Mouse (Mus musculus) heart, embryonic 16.5 days (tissue): ENCODE results near the gene Zcchc8. TPM values are rescaled to one million over a fixed set of nuclear protein-coding genes. Genes with fewer than 3 reads are reported as not detected.
"Not testable (repeated sequence)": the region's sequence is repeated elsewhere in the genome, so short reads cannot be mapped to it uniquely, and the experiment has no call there.

Experiments used
- ATAC-seq: fragments of 200-750 bp; cut with Nextera tagmentation; replicated peaks from 2 replicates; pipeline ENCODE4 v1.8.0; 2017; ENCODE audit warnings: moderate number of reproducible peaks; ENCODE audit not compliant: insufficient read depth, low FRiP score; ENCODE audit errors: extremely low read depth
- H3K27ac ChIP-seq: fragments of 300-500 bp; sonication (generic); 2 replicates; pipeline ENCODE4 v1.5.1; 2014; ENCODE audit warnings: mild to moderate bottlenecking, low read length, control low read depth, moderate library complexity
- H3K27me3 ChIP-seq: fragments of 300-500 bp; sonication (generic); 2 replicates; pipeline ENCODE4 v1.6.1; 2014; ENCODE audit warnings: low read length, mixed read lengths; ENCODE audit not compliant: control insufficient read depth, insufficient read depth
- H3K36me3 ChIP-seq: fragments of 300-500 bp; sonication (generic); 2 replicates; pipeline ENCODE4 v1.6.1; 2014; ENCODE audit not compliant: control insufficient read depth, insufficient read depth
- H3K4me1 ChIP-seq: fragments of 300-500 bp; sonication (generic); 2 replicates; pipeline ENCODE4 v1.6.1; 2014; ENCODE audit warnings: low read length, mixed read lengths; ENCODE audit not compliant: control insufficient read depth, insufficient read depth
- H3K4me2 ChIP-seq: fragments of 300-500 bp; sonication (generic); 2 replicates; pipeline ENCODE4 v1.6.1; 2014; ENCODE audit warnings: low read depth, mild to moderate bottlenecking, control low read depth, low read length
- H3K4me3 ChIP-seq: fragments of 300-500 bp; sonication (generic); 2 replicates; pipeline ENCODE4 v1.5.1; 2014; ENCODE audit warnings: mild to moderate bottlenecking, control low read depth, low read length
- H3K9ac ChIP-seq: fragments of 300-500 bp; sonication (generic); 2 replicates; pipeline ENCODE4 v1.6.1; 2014; ENCODE audit warnings: low read length, control low read depth
- H3K9me3 ChIP-seq: fragments of 300-500 bp; sonication (generic); replicated peaks from 2 replicates; pipeline ENCODE4 v1.6.1; 2016; ENCODE audit warnings: low read length; ENCODE audit not compliant: control insufficient read depth
- WGBS: fragments of 180-500 bp; shearing (Covaris S2); extraction: QIAGEN DNeasy Blood & Tissue Kit; methylation state at CpG from one replicate; pipeline ENCODE4 v1.1.7; 2014; 5-methylcytosine and 5-hydroxymethylcytosine counted together
- polyA plus RNA-seq: library from polyadenylated mRNA; unstranded; fragments of >200 nt; fragmentation: Nextera tagmentation; extraction: Ambion mirVana; gene quantifications from 2 replicates; pipeline ENCODE4 v1.2.1, GENCODE M21; 2015

Gene Zcchc8
- 53.5 and 58.5 TPM in 2 replicates for polyA plus RNA-seq

DNA sequence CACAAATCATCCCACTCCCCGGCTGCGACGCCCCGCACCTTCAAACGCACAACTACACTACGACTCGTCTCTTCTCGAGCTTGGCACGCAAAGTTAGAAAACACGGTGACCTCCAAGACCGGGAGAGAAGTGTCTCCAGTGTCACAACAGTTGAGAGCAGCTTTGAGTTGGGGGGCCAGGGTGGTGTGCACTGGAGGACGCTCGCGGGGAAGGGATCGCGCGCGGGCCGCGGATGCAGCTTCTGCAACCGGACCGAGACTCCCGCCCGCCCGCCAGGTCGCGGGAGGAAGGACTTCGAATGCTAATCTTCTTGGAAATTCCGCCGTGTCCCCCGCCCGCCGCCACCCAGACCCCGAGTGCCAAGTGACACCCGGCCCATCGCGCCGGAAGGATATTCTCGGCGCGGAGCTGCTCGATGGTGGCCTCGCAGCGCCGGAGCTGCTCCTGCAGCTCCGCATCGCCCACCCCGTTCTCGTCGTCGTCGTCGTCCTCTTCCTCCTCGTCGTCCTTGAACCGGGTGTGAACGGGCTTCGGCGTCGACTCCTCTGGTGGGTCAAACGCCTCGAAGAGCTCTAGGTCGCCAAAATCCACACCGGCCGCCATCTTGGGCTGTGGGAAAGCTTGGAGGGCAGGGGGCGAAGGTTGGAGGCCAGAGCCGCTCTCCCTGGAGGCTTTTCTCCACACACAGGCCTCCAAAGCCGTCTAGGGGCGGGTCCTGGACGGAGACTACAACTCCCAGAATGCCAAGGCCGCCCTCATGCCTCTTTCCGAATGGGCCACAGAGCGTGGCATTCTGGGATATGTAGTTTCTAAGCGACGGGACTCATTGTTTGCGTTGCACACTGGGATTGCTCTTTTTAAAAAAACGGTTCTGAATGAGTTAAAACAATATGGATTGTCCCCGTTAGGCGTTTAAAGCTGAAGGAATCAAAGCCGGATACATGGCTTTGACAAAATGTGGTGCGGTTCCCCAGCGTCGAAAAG is at the start of gene Zcchc8:
Gene Zcchc8 (minus strand): TSS at position 773 of the 984 bp plus-strand sequence.
- Histone ChIP-seq H3K9me3 (no peaks in the 10 kb centered on the region), H3K27ac (peak within 1 kb of the TSS; percentile 77), H3K27me3 (no peaks in the 10 kb centered on the region), H3K4me1 (peaks cover 21% of the 10 kb centered on the region), H3K9ac (peak within 1 kb of the TSS; percentile 85), H3K4me3 (peak within 1 kb of the TSS; percentile 67), H3K36me3 (peaks cover 8% of the 10 kb centered on the region), H3K4me2 (peak within 1 kb of the TSS; percentile 76)
- WGBS: under 1% methylated on average over 83 of the region's 83 CpGs
- peak; percentile 100 for ATAC-seq

DNA sequence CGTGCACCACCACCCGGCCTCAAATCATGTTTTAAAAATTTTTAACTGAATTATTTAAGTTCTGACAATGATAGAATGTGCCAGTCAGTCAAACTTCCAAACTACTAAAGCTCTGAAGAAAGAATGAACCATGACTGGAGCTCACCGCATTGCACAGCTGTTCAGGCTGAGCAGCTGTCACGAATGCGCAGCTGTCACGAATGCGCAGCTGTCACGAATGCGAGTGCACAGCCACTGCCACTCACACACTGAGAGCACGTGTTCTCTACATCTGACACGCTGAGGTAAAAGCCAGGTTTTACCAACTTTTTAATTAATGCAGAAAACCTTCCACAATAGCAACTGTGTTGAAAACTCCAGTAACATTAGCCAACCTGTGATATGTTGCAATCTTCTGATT is 45.6 kb upstream of the Zcchc8 start:
- not testable (repeated sequence) for H3K9me3 ChIP-seq

DNA sequence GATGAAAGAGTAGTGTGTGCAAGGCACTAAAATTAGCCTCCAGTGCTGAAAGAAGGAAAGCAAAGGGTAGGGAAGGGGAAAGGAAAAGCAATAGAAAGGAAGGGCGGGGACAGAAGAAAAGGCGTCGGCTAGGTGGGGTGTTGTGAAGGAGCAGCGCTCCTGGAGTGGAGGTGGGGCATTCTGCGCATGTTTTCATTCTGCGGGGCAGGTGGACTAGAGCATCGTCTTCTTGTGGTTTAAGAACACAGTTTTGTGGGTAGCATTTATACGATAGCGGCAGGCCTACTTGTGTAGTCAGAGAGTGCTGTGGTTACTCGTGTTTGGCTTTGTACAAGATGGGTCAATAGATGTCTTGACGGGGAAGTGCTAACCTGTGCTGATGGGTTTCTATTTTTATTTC is 44.6 kb upstream of the Zcchc8 start:
- Histone ChIP-seq H3K4me3 (no peak overlapping the region), H3K4me2 (no peak overlapping the region), H3K27ac (no peak overlapping the region), H3K4me1 (no peaks in the 10 kb centered on the region), H3K36me3 (peaks cover 9% of the 10 kb centered on the region; the same call in 1 of the 2 replicates), H3K9ac (no peak overlapping the region), H3K9me3 (no peaks in the 10 kb centered on the region), H3K27me3 (no peaks in the 10 kb centered on the region)
- ATAC-seq: no peak
- 86% methylated on average over 11 of the region's 11 CpGs for WGBS

More for the DNA sequence above, 45.6 kb upstream of the Zcchc8 start:
- not testable (repeated sequence) for H3K27me3 ChIP-seq, H3K36me3 ChIP-seq, H3K4me2 ChIP-seq, H3K4me3 ChIP-seq, H3K9ac ChIP-seq, ATAC-seq, H3K27ac ChIP-seq, H3K4me1 ChIP-seq
- 91% methylated on average over 11 of the region's 11 CpGs for WGBS

DNA sequence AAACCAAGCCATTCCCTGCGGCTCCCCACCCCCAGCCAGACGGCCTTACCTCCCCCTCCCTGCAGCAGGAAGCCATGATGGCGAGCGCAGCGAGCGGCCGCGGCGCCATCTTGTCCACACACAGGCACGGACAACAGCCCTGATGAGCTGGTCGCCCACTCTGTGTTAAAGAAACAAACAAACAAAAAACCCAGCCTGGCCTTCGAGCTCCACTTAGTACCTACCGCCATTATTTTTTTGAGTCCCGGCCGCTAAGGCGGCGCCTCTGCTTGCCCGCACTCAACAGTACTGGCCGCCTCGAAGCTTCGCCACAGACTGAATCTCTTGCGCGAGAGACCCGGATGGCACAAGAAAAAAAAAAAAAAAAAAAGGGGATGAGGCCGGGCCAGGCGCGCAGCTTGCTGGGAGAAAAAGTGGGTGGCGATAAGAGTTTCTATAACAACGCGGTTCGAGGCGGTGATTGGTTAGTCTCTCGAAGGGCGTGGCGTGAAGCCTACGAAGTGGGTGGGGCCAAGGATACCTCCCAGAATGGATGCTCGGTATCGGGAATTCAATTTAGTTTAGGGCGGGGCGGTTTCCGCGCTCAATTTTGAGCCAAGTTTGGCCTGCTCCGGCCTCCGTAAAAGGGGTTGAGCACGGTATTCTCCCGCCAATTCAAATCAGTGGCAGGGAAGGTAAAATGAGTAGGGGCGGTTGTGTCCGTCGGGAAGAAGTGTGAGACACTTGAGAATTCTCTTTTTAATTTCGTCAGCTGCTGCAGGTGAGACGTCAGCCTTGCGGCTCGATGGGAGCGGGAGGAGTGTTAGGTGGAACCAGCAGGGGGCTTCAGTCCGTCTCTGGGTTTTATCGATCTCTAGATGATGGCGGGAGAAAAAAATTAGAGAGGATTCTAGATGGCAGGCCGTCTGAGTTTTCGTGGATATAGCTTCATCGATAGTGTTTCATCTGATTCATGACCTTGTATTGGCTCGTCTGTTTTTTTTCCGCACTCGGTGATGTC is 28.5 kb upstream of the Zcchc8 start, which contains the start of the genes Rsrc2 and Kntc1:
Gene Rsrc2 (minus strand): TSS at position 350 of the 1,000 bp plus-strand sequence.
Gene Kntc1 (plus strand): TSS at position 652 of the 1,000 bp plus-strand sequence.
- H3K4me2 ChIP-seq: peak within 1 kb of the TSS; percentile 93
- H3K36me3 ChIP-seq: peaks cover 5% of the 10 kb centered on the region
- H3K27ac ChIP-seq: peak within 1 kb of the TSS; percentile 97
- no peaks in the 10 kb centered on the region for H3K27me3 ChIP-seq
- H3K9me3 ChIP-seq: no peaks in the 10 kb centered on the region
- under 1% methylated on average over 63 of the region's 63 CpGs for WGBS
- peaks cover 33% of the 10 kb centered on the region for H3K4me1 ChIP-seq
- H3K4me3 ChIP-seq: peak within 1 kb of the TSS; percentile 78
- peak within 1 kb of the TSS; percentile 83 for H3K9ac ChIP-seq
- ATAC-seq: peak; percentile 98

DNA sequence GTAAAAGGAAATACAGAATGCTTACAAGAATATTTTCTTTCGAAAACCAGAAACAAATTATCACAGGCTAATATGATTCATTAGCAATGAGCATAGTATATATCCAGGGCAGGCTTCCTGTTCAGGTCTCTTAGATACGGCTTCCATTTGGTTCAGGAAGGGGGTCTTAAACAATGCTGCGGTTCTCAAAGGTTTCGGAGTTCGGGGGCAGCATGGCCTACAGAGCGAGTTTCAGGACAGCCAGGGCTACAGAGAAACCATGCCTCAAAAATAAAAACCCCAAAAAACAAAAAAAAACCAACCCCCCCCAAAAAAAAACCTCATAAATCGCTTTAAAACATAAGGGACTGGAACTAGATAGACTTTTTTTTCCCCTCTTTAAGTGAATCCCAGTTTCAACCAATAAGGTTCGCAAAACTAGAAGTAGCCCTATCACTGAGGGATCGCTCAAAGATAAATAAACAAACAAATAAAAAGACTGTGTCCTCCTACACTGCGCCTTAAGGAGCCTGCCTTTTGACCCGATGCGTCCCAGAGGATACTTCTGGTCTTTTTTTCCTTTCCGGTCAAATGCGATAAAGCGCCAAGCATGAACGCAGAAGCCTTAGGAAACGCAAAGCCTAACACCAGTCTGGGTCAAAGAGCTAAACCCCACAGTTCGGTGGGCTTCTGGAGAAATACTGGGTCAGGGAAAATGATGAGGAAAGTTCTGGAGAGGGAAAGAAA is 27.6 kb upstream of the Zcchc8 start:
- 0 out of 2 replicates have a peak, but pooled peaks have one; percentile 2 for ATAC-seq

DNA sequence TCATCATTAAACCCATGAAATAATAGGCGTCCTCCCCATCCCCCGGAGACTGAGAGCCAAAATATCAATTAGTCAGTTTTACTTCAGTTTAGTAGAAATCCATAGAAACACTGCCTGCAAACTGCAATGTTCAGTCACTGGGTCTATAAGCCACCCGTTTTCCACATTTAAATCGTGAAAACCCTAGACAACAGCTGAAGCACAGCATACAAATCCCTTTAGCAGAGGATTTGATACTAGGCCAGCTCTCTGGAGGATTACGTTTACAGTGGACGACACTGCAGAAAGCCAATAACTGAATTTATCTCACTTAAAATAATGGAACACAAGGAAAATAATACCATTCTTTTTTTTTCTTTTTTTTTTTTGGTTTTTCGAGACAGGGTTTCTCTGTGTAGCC is 26.7 kb upstream of the Zcchc8 start:
- ATAC-seq: no peak
- Histone ChIP-seq H3K4me3 (peak overlapping the region; percentile 62), H3K4me2 (peak overlapping the region; percentile 93), H3K9ac (peak overlapping the region; percentile 83), H3K27me3 (no peaks in the 10 kb centered on the region), H3K36me3 (peaks cover 20% of the 10 kb centered on the region), H3K4me1 (peaks cover 34% of the 10 kb centered on the region), H3K27ac (no peak overlapping the region), H3K9me3 (no peaks in the 10 kb centered on the region)
- WGBS: 18% methylated on average over 7 of the region's 7 CpGs

More for the DNA sequence above, 27.6 kb upstream of the Zcchc8 start:
- Histone ChIP-seq H3K27me3 (no peaks in the 10 kb centered on the region), H3K36me3 (peaks cover 13% of the 10 kb centered on the region), H3K27ac (peak overlapping the region; percentile 97), H3K4me3 (peak overlapping the region; percentile 62), H3K4me1 (peaks cover 34% of the 10 kb centered on the region), H3K9me3 (no peaks in the 10 kb centered on the region), H3K4me2 (peak overlapping the region; percentile 93), H3K9ac (peak overlapping the region; percentile 83)
- WGBS: under 1% methylated on average over 18 of the region's 18 CpGs

DNA sequence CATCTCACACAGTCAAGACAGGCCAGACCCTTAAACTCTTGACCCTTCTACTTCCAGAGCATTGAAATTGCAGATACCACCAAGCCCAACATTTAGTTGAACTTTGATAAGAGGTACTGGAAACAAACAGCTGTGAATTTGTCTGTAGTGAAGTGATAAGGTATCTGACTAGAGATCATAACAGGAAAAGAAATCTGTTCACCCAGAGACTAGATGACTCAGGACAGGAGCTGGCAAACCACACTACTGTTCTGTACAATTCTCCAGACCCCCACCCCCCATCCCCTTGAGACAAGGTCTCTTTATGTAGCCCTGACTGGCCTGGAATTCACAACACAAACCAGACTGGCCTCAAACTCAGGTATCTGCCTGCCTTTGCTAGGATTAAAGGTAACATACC is 25.4 kb upstream of the Zcchc8 start:
- H3K4me3 ChIP-seq: peak overlapping the region; percentile 12
- no peaks in the 10 kb centered on the region for H3K9me3 ChIP-seq
- no peaks in the 10 kb centered on the region for H3K27me3 ChIP-seq
- no peak overlapping the region for H3K27ac ChIP-seq
- ATAC-seq: no peak
- peak overlapping the region; percentile 46; the same call in 1 of the 2 replicates for H3K9ac ChIP-seq
- H3K4me2 ChIP-seq: peak overlapping the region; percentile 93
- peaks cover 34% of the 10 kb centered on the region for H3K4me1 ChIP-seq
- peaks cover 23% of the 10 kb centered on the region for H3K36me3 ChIP-seq

DNA sequence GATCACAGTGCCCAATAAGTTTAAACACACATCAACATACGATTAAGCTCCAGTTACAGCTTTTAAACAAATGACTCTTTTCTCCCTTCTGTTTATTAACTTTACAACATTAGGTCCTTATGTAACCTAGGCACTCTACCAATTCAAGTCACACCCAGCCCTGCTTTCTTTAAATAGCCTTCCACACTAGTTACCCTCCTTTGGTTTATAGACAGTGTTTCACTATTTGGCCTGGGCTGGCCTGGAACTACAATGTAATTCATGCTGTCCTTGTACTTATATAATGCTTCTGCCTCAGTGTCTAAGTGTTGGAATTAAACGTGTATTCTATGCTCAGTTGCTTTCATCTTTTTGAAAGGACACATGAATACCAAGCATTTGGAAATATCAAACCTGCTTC is 23.5 kb upstream of the Zcchc8 start:
- no peak for ATAC-seq
- 85% methylated on average over 2 of the region's 2 CpGs for WGBS

More for the DNA sequence above, 23.5 kb upstream of the Zcchc8 start:
- Histone ChIP-seq H3K27ac (no peak overlapping the region), H3K9me3 (no peaks in the 10 kb centered on the region), H3K4me1 (peaks cover 24% of the 10 kb centered on the region), H3K9ac (no peak overlapping the region; the same call in 1 of the 2 replicates), H3K27me3 (no peaks in the 10 kb centered on the region), H3K4me3 (no peak overlapping the region), H3K36me3 (peaks cover 31% of the 10 kb centered on the region), H3K4me2 (no peak overlapping the region)
